Mouse (Mus musculus) layer of hippocampus, adult 8-10 months (tissue): Measurements from ENCODE around the gene Zbtb16. TPM values are rescaled to one million over a fixed set of nuclear protein-coding genes. Genes with fewer than 3 reads are reported as not detected.

Source experiments
- DNase-seq, 2 experiments: peaks; one replicate each; pipeline ENCODE4 v3.0.0; 2022; ENCODE audit warnings: low spot score in 2 of 2
- total RNA-seq, 4 experiments: library from RNA; stranded (reverse); gene quantifications; 2 replicates each; pipeline ENCODE4 v1.2.4; 2022

The Zbtb16 gene
- total RNA-seq, 4 experiments from 2014 or later: 118 to 146 (median 137) TPM

GRCm38 (mm10) chr9:48647648-48648284 lies 188.3 kb downstream of the Zbtb16 start:
- DNase-seq: peak; percentile 9 to 17

- peak; percentile 11 to 14 for DNase-seq
Measured at GRCm38 (mm10) chr9:48646781-48647647, 189.0 kb downstream of the Zbtb16 start.

DNA sequence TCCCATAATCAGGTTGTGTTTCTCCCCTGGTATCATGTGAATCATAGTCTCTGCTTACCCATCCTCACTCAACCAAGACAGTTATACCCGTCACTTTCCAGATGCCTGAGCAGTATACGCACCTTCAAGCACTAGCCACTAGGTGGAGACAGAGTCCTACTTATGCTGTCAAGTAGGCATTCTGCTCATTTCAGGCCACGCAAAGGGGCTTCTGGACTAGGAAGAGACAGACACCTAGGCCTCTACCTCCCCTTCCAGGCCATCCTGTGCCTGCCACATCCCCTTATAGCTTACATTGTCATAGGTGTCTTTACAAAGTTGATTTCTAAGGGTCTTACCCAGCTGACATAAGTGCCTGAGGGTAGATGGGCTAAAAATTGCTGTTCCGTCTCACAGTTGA lies 189.8 kb downstream of the Zbtb16 start:
- DNase-seq: peak; percentile 66 to 87

DNA sequence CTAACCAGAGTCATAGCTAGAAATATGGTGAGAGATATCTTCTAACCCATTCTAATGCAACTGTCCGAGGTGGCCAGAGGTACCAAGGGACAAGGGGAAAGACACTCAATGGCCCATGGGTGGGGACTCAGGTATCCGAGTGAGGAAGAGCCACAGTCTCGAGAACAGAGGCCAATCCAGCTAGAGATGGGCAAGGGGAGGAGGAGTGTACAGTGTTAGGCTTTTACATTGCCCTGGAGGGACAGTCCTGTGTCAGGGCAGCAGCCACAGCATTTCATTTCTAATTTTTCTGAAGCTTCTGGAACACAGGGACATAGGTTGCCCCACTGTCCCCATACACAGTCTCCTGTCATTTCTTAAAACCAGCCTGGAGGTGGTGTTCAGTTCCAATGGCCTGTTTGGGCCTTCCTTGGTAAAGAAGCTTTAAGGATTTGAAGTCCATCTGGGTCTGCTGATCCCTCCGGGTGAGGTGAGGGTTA lies 190.3 kb downstream of the Zbtb16 start:
- DNase-seq: peak in 1 of 2 experiments; percentile 3

DNA sequence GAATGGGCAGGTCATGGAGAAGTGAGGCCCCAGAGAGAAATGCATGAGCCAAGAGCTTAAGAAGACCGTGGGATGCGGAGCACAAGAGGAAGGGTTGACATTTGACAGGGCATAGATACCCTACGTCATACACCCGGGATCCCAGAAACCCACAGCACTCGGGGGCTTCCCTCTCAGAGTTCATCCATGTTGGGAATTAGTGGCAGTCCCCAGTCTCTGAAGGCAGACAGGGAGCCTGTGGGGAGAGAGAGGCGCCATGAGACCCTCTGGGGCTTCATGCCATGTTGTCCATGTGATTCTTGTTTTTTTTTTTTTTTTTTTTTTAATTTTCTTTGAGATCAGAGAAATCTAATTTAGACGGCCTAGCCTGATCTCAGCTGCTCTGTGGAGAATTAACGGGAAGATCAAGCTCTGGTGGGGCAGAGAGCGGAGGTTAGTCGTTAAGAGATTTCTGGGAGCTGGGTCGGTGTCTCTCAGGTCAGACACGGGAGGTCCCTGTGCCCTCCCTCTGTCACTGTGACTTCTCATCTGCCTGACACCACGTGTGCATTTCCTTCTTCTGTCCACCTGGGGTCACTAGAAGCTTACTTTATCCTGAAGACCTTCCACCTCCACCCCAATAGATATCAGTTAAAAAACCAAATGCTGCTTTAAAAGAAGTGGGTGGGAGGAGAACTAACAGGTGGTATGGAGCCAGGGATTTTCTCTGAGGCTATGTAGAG lies 190.9 kb downstream of the Zbtb16 start:
- peak; percentile 43 to 54 for DNase-seq

DNA sequence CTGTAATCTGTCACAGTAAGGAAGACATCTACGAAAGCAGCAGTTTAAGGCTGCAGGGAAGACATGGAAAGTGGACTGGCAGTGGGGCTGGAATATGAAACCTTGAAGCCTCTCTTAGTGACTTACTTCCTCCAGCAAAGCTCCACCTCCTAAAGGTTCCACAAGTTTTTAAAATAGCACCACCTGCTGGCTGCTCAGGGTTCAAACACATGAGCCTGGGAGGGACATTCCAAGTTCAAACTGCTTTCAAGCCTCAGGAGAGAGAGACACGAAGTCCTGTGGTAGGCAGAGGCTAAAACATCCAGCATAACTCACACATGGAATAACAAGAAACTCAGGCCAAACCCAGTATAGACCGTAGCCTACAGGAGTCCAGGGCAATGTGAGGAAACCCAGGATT lies 191.6 kb downstream of the Zbtb16 start:
- DNase-seq: peak; percentile 1 to 2

DNA sequence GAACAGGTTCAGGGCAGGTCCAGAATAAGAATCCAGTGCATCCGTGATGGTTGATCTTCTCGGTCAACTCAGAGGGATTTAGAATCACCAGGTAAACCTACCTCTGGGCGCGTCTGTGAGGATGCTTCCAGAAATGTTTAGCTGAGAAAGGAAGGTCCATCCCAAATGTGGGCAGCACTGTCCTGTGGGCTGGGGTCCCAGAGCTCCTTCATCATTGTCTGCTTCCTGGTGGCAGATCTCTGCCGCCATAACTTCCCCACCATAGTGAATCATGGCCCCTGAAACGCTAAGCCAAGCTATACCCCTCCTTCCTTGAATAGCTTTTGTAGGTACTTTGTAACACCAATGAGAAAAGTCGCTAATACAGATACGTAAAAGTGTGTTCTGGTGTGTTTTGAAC lies 194.4 kb downstream of the Zbtb16 start:
- peak; percentile 0 to 2 for DNase-seq

DNA sequence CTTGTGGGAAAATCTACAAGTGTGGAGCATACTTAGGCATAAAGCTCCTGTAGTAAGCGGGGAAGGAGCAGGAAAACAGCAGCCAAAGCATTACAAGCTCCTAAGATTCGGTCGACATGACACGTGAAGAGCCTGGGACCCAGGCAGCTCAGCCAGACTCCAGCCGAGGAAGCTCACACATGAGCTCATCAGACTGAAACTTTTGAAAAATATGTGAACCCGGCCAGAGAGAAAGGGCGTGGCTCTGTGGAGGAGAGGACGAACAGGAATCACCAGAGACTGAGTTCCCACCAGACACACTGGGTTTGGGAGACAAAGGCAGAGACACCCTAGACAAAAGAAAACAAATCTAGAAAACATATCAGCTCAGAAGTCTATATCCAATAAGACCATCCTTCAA lies 195.1 kb downstream of the Zbtb16 start:
- no peak for DNase-seq

DNA sequence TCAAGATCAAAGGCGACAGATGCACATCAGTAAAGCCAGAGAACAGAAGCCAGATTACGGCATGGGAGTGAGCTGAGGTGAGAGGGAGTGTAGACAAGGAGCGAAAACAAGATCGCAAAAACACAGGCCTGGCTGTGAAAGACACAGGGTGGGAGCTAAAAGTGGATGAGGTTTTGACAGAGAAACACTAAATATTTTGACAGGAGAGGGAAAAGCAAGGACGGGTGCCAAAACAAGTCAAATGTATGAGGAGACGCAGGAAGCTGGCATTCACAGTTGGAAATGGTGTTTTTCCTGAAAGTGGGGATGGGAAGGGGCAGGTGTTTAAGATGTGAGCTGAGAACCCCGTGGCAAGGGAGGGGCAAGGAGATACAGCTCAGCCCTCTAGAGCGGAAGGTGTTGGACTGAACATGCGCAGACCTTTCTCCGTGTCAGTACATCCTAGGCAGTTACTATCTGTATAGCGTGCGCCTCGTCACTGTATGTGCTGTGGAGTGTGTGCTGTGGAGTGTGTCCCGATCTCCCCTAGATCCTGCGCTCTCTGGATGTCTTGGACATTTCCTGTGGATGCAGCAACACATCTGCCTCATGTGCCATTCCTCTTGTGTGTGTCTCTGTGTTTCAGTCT lies 197.7 kb downstream of the Zbtb16 start:
- DNase-seq: peak in 1 of 2 experiments; percentile 3

DNA sequence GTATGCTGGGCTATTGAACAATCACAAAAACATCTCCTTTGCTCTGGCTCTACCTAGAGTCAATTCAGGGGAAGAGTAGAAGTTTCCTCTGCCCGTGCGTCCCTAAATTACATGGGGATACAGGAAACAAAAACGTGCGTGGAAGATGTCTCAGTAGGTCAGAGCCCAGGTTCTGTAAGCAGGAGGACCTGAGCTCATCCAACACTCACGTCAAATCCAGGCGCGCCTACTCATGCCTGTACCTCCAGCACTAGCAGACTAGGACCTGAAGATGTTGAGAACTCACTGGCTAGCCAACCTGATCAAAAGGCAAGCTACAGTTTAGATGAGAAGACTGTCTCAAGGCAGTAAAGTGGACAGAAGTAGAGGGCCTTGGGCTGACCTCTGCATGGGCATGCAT lies 198.9 kb downstream of the Zbtb16 start:
- peak in 1 of 2 experiments; percentile 1 for DNase-seq

GRCm38 (mm10) chr9:48635576-48636350 lies 200.3 kb downstream of the Zbtb16 start:
- DNase-seq: peak in 1 of 2 experiments; percentile 1

- no peak for DNase-seq
Measured at GRCm38 (mm10) chr9:48633147-48633546, 202.9 kb downstream of the Zbtb16 start.

- DNase-seq: no peak
Measured at GRCm38 (mm10) chr9:48619268-48619667, 216.8 kb downstream of the Zbtb16 start.

DNA sequence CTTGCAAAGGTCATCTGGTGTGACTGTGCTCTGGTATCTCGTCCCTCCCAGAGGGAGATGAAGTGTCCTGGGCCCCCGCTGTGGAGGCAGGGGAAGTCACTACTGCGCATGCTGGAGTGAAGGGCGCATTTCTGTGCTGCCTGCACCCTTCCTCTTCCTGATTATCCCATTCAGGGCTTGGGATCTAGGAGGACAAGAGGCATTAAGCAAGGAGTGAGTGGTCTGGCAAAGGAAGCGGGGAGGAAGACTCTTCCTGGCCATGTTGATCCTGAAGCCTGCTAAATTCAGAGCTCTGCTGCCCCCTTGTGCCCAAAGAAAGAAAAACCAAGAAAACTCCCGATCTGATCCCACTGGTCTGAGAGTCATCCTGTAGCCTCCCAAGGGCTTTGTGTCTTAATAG lies 217.4 kb downstream of the Zbtb16 start:
- peak in 1 of 2 experiments; percentile 55 for DNase-seq

DNA sequence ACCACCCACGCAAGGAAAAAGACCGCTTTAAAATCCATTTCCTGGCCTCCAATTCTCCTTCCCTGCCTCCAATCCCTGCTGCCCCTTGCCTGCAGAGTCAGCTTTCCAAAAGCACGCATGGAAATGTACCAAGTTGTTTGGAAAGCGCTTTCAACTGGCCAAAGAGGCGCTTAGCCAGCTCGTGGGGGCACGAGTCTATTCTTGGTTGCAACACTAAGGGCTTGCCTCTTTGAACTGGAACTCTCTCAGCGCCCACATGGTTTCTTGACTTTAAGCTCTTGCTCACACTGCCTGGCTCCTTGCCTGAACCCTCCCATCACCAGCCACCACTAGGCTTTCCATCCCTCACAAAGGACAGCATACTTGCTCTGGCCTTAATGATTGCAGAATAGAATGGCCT lies 217.9 kb downstream of the Zbtb16 start:
- no peak for DNase-seq

GRCm38 (mm10) chr9:48617511-48618010 lies 218.5 kb downstream of the Zbtb16 start:
- no peak for DNase-seq

DNA sequence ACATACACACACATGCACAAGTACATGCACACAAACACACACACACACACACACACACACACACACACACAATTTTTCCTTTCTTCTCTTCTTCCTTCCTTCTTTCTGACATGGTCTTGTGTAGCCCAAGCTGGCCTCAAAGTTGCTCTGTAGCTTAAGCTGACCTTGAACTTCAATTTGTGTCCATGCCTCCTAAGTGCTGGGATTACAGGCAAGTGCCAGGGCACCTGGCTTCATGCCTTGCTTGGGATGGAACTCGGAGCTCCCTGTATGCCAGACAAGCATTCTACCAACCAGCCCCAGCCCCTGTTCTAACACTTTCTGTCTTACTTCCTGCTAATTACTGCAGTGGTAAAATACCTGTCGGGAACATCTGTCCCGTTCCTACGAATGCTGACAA lies 222.8 kb downstream of the Zbtb16 start:
- no peak for DNase-seq

DNA sequence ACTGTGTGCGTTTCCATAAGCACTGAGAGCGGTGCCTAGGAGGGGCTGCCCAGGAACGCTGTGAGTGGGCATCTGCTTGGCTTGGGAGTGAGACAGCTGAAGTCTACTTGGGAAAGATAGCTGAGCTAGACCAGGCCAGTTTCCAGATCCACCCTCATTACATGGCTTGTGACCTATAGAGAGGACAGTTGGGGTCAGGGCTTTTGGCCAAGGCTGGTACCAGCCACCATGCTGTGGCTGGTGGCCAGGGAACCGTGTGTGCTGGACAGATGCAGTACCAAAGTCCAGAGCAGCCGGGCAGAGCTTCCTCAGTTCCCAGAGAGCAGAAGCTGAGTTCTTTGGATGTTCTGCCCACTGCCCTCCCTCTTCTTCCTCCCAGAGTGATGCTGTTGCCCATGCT lies 223.5 kb downstream of the Zbtb16 start:
- no peak for DNase-seq

DNA sequence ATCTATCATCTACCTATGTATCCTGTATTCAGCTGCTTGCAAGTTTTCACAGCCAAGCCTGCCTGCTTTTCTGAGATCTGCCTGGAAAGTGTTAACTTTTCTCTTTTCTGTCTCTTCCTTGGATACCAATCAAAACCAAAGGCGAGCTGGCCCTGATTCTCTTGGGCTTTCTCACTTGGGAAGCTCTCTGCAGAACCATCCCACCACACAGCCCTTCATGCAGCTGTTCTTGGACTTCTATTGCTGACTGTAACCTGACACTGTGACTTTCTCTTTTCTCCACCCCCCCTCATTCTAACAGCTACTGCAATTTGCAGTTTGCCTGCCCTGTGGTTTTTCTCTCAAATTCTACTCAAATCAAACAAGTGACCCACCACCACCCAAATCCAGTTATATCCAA lies 225.0 kb downstream of the Zbtb16 start:
- DNase-seq: no peak

DNA sequence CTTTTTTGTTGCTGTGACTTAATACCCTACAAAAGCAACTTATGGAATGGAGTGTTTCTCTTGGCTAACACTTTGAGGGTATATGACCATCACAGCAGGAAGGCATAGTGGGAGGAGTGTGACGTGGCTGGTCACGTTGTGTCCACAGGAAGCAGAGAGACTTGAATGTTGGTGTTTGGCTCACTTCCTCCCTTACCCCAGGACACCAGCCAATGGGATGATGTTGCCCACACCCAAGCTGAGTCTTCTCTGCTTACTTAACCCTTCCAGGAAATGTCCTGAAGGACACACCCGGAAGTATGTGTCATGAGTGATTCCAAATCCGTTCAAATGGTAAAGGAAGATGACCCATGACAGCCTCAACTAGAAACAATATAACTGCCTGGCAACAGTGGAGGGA lies 226.3 kb downstream of the Zbtb16 start:
- DNase-seq: no peak
